Mouse (Mus musculus) spleen, adult 2 months (tissue): ENCODE measurements around the gene Clrn1.

Source experiments
- CTCF ChIP-seq: fragments of 200-500 bp; IDR thresholded peaks from 2 replicates; pipeline ENCODE4 v1.5.1; 2011; ENCODE audit warnings: mild to moderate bottlenecking, inconsistent platforms; ENCODE audit not compliant: insufficient read depth, insufficient read length, insufficient replicate concordance; ENCODE audit errors: extremely low read depth
- POLR2A ChIP-seq: fragments of 200-500 bp; IDR thresholded peaks from 2 replicates; pipeline ENCODE4 v1.6.1; 2011; ENCODE audit warnings: low read depth, low read length, inconsistent platforms

DNA sequence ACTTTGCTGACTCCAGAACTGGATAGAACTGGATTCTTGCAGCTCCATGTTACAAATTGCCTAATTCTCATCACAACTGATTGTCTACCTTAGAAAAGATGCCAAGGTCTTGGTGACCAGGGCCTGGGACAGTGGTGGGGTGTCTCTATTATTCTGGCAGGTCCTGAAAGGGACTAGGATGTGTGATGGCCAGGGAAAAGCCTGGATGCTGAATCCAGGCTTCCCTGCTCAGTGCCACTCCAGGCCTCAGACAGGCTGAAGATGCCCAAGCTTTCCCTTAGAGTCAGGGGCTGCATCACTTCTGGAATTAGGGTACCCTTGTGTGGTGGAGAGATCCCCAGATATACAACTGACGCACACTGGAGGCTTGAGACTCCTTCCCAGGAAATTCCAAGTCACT lies 55.2 kb downstream of the Clrn1 start:
- TF ChIP-seq CTCF, result no peak
- TF ChIP-seq POLR2A, result no peak
